ENCODE assay signal across 8 mouse cellular contexts in genomic region chr13:112800597-112801380, GRCm38 (mm10). TPM values are rescaled to one million over a fixed set of nuclear protein-coding genes. Genes with fewer than 3 reads are reported as not detected.
DNase-seq lines count a peak whose midpoint lies in the region; ATAC-seq lines count a peak whose summit lies in the region.

Gene Plpp1, plus strand, starts transcription at chr13:112800792.

- peak within 1 kb of the TSS; percentile 81 for H3K9ac ChIP-seq in intestine, embryonic 14.5 days (ENCODE audit: low read length)

- peak within 1 kb of the TSS; percentile 74 for H3K4me2 ChIP-seq in intestine, embryonic 14.5 days (ENCODE audit: low read length)

- peaks cover 21% of the 10 kb centered on the region for H3K4me1 ChIP-seq in intestine, embryonic 14.5 days (replicated peaks; ENCODE audit: control insufficient read depth, insufficient read depth, low read length)

- intact Hi-C loops in gastrocnemius, postnatal 36 days (cut with DNase I): loop anchor here (5.0 kb wide), 3 partner anchors 33 to 53 kb away; no protein-coding TSS in a partner anchor
- intact Hi-C loops in left cerebral cortex, postnatal 10 days (cut with DNase I): no loop called here

- ATAC-seq in intestine, embryonic 14.5 days (replicated peaks; ENCODE audit: low FRiP score, low TSS enrichment, low read depth): peak; percentile 98
- ATAC-seq in megakaryocyte progenitor cell, adult 5-6 weeks (replicated peaks; ENCODE audit: poor library complexity): peak; percentile 82

- peak; percentile 99 for DNase-seq in adrenal gland, postnatal 10 days
- DNase-seq in embryo, embryonic 9.5 days (ENCODE audit: extremely low spot score): peak; percentile 93
- peak; percentile 94 to 97 for DNase-seq in gastrocnemius, postnatal 36 days
- DNase-seq in intestine, embryonic 14.5 days (ENCODE audit: low spot score): peak; percentile 93
- peak; percentile 91 to 99 for DNase-seq in left cerebral cortex, postnatal 10 days (ENCODE audit: extremely low spot score in 1 of 2, low spot score in 2 of 2)
- DNase-seq in right cerebral cortex, postnatal 14 days: peak; percentile 95
- peak; percentile 95 for DNase-seq in urinary bladder, postnatal 25 days (ENCODE audit: low spot score)

- under 1% methylated on average over 81 of the region's 83 CpGs for WGBS in intestine, embryonic 14.5 days

- peak within 1 kb of the TSS; percentile 93 for H3K27ac ChIP-seq in intestine, embryonic 14.5 days (ENCODE audit: low read depth)

- H3K27me3 ChIP-seq in intestine, embryonic 14.5 days (replicated peaks; ENCODE audit: control insufficient read depth, insufficient read depth, low read length): no peaks in the 10 kb centered on the region

- no peaks in the 10 kb centered on the region for H3K9me3 ChIP-seq in intestine, embryonic 14.5 days (ENCODE audit: control insufficient read depth, low read length)

- peaks cover 7% of the 10 kb centered on the region for H3K36me3 ChIP-seq in intestine, embryonic 14.5 days (ENCODE audit: control insufficient read depth, insufficient read depth, low read length)

- H3K4me3 ChIP-seq in intestine, embryonic 14.5 days (ENCODE audit: low read depth, low read length): peak within 1 kb of the TSS; percentile 87

RNA-seq across cellular contexts. Expression of gene Plpp1, which starts in this region (rescaled TPM):
- total RNA-seq in adrenal gland, postnatal 10 days (2021): 100 to 1,000 TPM; 137 to 155 TPM
- 10 to 100 TPM; 34.2 to 42.7 TPM for total RNA-seq in gastrocnemius, postnatal 36 days (2021)
- polyA plus RNA-seq in intestine, embryonic 14.5 days (2014; fragmentation: Nextera tagmentation; extraction: Ambion mirVana): 77.6 and 83.4 TPM in 2 replicates
- 10 to 100 TPM; 30.0 to 30.1 TPM for total RNA-seq in left cerebral cortex, postnatal 10 days (2021)
- total RNA-seq in megakaryocyte progenitor cell, adult 5-6 weeks (2015): 1.2 and 1.6 TPM in 2 replicates
- 1.0 and 2.7 TPM in 2 replicates for total RNA-seq in megakaryocyte progenitor cell, adult 5-6 weeks (2017)

Comparison
In these comparisons a context has a peak if more than half of its experiments do, and no peak if none do; other contexts are left out.
1. Peak in every context shown above with its lines: DNase-seq, ATAC-seq, H3K4me3 ChIP-seq and H3K27ac ChIP-seq.
2. RNA of gene Plpp1 (total RNA-seq): 137 to 155 TPM in adrenal gland, postnatal 10 days, 34.2 to 42.7 TPM in gastrocnemius, postnatal 36 days and 30.0 to 30.1 TPM in left cerebral cortex, postnatal 10 days; 1.0 to 2.7 TPM in megakaryocyte progenitor cell, adult 5-6 weeks; every median in the first group is over 4 times any median in the second.